Mouse (Mus musculus): ENCODE data around the gene Usp25. TPM values are rescaled to one million over a fixed set of nuclear protein-coding genes. Genes with fewer than 3 reads are reported as not detected.

The Usp25 gene
- polyA plus RNA-seq, 1 experiment from 2014 or later: 30.5 TPM

- Histone ChIP-seq H3K36me3 (ENCODE audit: control insufficient read depth, insufficient read depth, low read length) (no peaks in the 10 kb centered on the region), H3K4me1 (ENCODE audit: control insufficient read depth, insufficient read depth, low read length) (no peaks in the 10 kb centered on the region), H3K9me3 (ENCODE audit: control insufficient read depth, low read length) (no peaks in the 10 kb centered on the region), H3K4me2 (ENCODE audit: low read depth) (no peak overlapping the region), H3K27me3 (ENCODE audit: control insufficient read depth, insufficient read depth, low read length) (no peaks in the 10 kb centered on the region), H3K27ac (ENCODE audit: low read depth, low read length) (no peak overlapping the region), H3K9ac (ENCODE audit: low read length) (no peak overlapping the region), H3K4me3 (ENCODE audit: low read depth, low read length) (no peak overlapping the region)
- 57% methylated on average over 8 of the region's 8 CpGs for WGBS
- DNase-seq (ENCODE audit: low spot score): peak; percentile 67
- peak; percentile 83 for ATAC-seq (ENCODE audit: insufficient read depth, low FRiP score, low TSS enrichment)
These were observed 85.7 kb downstream of the Usp25 start for GRCm38 (mm10) chr16:77099018-77099869.

DNA sequence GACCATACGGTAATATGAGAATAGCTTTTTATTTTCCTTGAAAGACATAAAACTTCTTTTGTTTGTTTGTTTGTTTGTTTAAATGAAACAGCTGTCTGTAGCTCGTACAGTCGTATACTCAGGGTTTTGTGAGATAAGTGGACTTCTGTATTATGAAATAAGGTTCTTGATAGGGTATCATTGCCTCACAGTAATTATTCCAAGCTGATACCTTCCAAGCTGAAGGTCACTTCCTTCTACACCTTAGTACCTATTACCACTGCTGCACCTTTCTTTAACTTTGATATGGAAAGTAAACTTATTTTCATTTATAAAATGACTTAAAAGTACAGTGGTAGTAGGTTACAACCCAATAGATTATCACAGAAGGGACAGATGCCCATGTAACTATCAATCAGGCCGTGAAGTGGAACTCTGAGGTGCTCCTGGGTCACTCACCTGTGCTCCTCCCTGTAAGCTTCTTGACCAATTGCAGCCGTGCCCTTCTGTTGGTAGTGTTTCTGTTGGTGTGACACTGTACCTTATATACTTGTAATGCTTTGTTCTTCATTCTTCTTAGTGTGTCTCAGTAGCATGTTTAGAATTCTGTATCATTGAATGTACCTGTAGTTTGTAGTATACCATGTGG is 90.2 kb downstream of the Usp25 start:
- Histone ChIP-seq H3K9me3 (ENCODE audit: control insufficient read depth, low read length) (no peaks in the 10 kb centered on the region), H3K36me3 (ENCODE audit: control insufficient read depth, insufficient read depth, low read length) (no peaks in the 10 kb centered on the region), H3K4me2 (ENCODE audit: low read depth) (no peak overlapping the region), H3K4me1 (ENCODE audit: control insufficient read depth, insufficient read depth, low read length) (no peaks in the 10 kb centered on the region), H3K9ac (ENCODE audit: low read length) (no peak overlapping the region), H3K27ac (ENCODE audit: low read depth, low read length) (no peak overlapping the region), H3K4me3 (ENCODE audit: low read depth, low read length) (no peak overlapping the region), H3K27me3 (ENCODE audit: control insufficient read depth, insufficient read depth, low read length) (no peaks in the 10 kb centered on the region)
- no peak for ATAC-seq (ENCODE audit: insufficient read depth, low FRiP score, low TSS enrichment)
- 96% methylated on average over 5 of the region's 5 CpGs for WGBS
- no peak for DNase-seq (ENCODE audit: low spot score)

DNA sequence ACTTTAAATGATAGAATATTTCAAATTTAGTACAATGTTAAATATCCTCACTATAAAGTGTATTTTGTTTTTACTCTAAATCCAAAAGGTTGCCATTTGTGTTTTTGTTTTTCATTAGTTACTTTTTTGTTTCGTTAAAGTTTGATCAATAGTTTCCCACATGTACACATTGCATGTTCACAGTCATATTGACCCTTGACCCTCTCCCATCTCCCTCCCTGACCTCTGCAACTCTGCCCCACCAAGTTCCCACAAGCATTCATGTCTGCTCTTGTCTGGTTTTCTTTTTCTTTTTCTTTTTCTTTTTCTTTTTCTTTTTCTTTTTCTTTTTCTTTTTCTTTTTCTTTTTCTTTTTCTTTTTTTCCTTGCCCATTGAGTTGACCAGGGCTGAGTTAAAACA is 97.8 kb downstream of the Usp25 start:
- ATAC-seq (ENCODE audit: insufficient read depth, low FRiP score, low TSS enrichment) (no peak), DNase-seq (ENCODE audit: low spot score) (no peak)
- no peak overlapping the region for H3K4me3 ChIP-seq (ENCODE audit: low read depth, low read length)
- H3K9ac ChIP-seq (ENCODE audit: low read length): no peak overlapping the region
- H3K4me1 ChIP-seq (ENCODE audit: control insufficient read depth, insufficient read depth, low read length): no peaks in the 10 kb centered on the region
- 0 out of 2 replicates have a peak, but pooled peaks cover 5% of the 10 kb centered on the region for H3K36me3 ChIP-seq (ENCODE audit: control insufficient read depth, insufficient read depth, low read length)
- WGBS: 86% methylated on average over 1 of the region's 1 CpGs
- no peak overlapping the region for H3K4me2 ChIP-seq (ENCODE audit: low read depth)
- no peaks in the 10 kb centered on the region for H3K27me3 ChIP-seq (ENCODE audit: control insufficient read depth, insufficient read depth, low read length)
- no peaks in the 10 kb centered on the region for H3K9me3 ChIP-seq (ENCODE audit: control insufficient read depth, low read length)
- no peak overlapping the region for H3K27ac ChIP-seq (ENCODE audit: low read depth, low read length)

GRCm38 (mm10) chr16:77125908-77126307 is 112.4 kb downstream of the Usp25 start:
- H3K4me2 ChIP-seq (ENCODE audit: low read depth): no peak overlapping the region
- no peak for DNase-seq (ENCODE audit: low spot score)
- H3K27ac ChIP-seq (ENCODE audit: low read depth, low read length): no peak overlapping the region
- ATAC-seq (ENCODE audit: insufficient read depth, low FRiP score, low TSS enrichment): no peak
- H3K4me1 ChIP-seq (ENCODE audit: control insufficient read depth, insufficient read depth, low read length): no peaks in the 10 kb centered on the region
- no peaks in the 10 kb centered on the region for H3K9me3 ChIP-seq (ENCODE audit: control insufficient read depth, low read length)
- H3K36me3 ChIP-seq (ENCODE audit: control insufficient read depth, insufficient read depth, low read length): no peaks in the 10 kb centered on the region
- H3K9ac ChIP-seq (ENCODE audit: low read length): no peak overlapping the region
- H3K4me3 ChIP-seq (ENCODE audit: low read depth, low read length): no peak overlapping the region
- 62% methylated on average over 1 of the region's 1 CpGs for WGBS
- H3K27me3 ChIP-seq (ENCODE audit: control insufficient read depth, insufficient read depth, low read length): no peaks in the 10 kb centered on the region

DNA sequence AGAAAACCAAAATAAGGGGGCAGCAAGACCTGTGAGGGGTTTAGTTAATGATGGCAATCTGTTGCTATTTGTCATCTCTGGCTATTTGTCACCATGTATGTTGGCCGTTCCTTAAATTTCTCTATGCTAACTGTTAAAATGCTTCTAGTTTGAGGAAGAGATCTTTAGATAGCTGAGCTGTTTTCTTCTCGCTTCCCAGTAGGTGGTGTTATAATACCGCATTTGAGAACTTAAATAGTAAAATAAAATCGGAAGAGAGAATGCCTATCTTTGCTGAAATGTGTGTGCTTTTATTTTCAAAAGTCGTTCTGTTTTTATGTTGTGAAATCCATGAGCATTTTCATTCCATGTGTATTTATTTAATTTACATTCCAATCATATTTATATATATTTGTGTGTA is 115.2 kb downstream of the Usp25 start:
- no peak overlapping the region for H3K9ac ChIP-seq (ENCODE audit: low read length)
- no peaks in the 10 kb centered on the region for H3K27me3 ChIP-seq (ENCODE audit: control insufficient read depth, insufficient read depth, low read length)
- WGBS: 41% methylated on average over 5 of the region's 5 CpGs
- H3K9me3 ChIP-seq (ENCODE audit: control insufficient read depth, low read length): no peaks in the 10 kb centered on the region
- no peaks in the 10 kb centered on the region for H3K4me1 ChIP-seq (ENCODE audit: control insufficient read depth, insufficient read depth, low read length)
- no peaks in the 10 kb centered on the region for H3K36me3 ChIP-seq (ENCODE audit: control insufficient read depth, insufficient read depth, low read length)
- H3K4me3 ChIP-seq (ENCODE audit: low read depth, low read length): no peak overlapping the region
- ATAC-seq (ENCODE audit: insufficient read depth, low FRiP score, low TSS enrichment): no peak
- H3K4me2 ChIP-seq (ENCODE audit: low read depth): no peak overlapping the region
- peak; percentile 28 for DNase-seq (ENCODE audit: low spot score)
- no peak overlapping the region for H3K27ac ChIP-seq (ENCODE audit: low read depth, low read length)

GRCm38 (mm10) chr16:77133055-77133454 is 119.5 kb downstream of the Usp25 start:
- no peak overlapping the region for H3K4me2 ChIP-seq (ENCODE audit: low read depth)
- no peak overlapping the region for H3K27ac ChIP-seq (ENCODE audit: low read depth, low read length)
- H3K9ac ChIP-seq (ENCODE audit: low read length): no peak overlapping the region
- H3K36me3 ChIP-seq (ENCODE audit: control insufficient read depth, insufficient read depth, low read length): no peaks in the 10 kb centered on the region
- H3K4me3 ChIP-seq (ENCODE audit: low read depth, low read length): no peak overlapping the region
- ATAC-seq (ENCODE audit: insufficient read depth, low FRiP score, low TSS enrichment): no peak
- no peaks in the 10 kb centered on the region for H3K27me3 ChIP-seq (ENCODE audit: control insufficient read depth, insufficient read depth, low read length)
- no peaks in the 10 kb centered on the region for H3K4me1 ChIP-seq (ENCODE audit: control insufficient read depth, insufficient read depth, low read length)
- 85% methylated on average over 5 of the region's 5 CpGs for whole genome bisulfite sequencing
- no peak for DNase-seq (ENCODE audit: low spot score)
- no peaks in the 10 kb centered on the region; the same call in 1 of the 2 replicates for H3K9me3 ChIP-seq (ENCODE audit: control insufficient read depth, low read length)

GRCm38 (mm10) chr16:77140651-77141050 is 127.1 kb downstream of the Usp25 start:
- DNase-seq (ENCODE audit: low spot score) (no peak), ATAC-seq (ENCODE audit: insufficient read depth, low FRiP score, low TSS enrichment) (no peak)
- Histone ChIP-seq H3K4me3 (ENCODE audit: low read depth, low read length) (no peak overlapping the region), H3K4me1 (ENCODE audit: control insufficient read depth, insufficient read depth, low read length) (no peaks in the 10 kb centered on the region), H3K27ac (ENCODE audit: low read depth, low read length) (no peak overlapping the region), H3K9me3 (ENCODE audit: control insufficient read depth, low read length) (no peaks in the 10 kb centered on the region; the same call in 1 of the 2 replicates), H3K9ac (ENCODE audit: low read length) (no peak overlapping the region), H3K4me2 (ENCODE audit: low read depth) (no peak overlapping the region), H3K36me3 (ENCODE audit: control insufficient read depth, insufficient read depth, low read length) (no peaks in the 10 kb centered on the region), H3K27me3 (ENCODE audit: control insufficient read depth, insufficient read depth, low read length) (no peaks in the 10 kb centered on the region)
- 96% methylated on average over 7 of the region's 7 CpGs for WGBS

DNA sequence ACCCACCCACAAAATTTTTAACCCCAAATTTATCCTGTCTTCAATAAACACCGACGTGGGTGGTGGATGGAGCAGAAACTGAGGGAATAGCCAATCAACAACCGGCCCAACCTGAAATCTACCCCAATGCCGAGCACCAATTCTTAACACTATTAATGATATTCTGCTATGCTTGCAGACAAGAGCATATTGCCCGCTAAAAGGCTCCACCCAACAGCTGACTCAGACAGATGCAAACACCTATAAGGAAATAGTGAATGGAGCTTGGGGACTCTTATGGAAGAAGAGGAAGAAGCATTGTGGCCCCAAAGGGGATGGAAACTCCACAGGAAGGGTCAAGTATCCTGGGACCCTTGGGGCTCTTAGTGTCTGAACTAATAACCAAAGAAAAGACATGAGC is 133.3 kb downstream of the Usp25 start:
- H3K9ac ChIP-seq (ENCODE audit: low read length): no peak overlapping the region
- no peak overlapping the region for H3K27ac ChIP-seq (ENCODE audit: low read depth, low read length)
- H3K27me3 ChIP-seq (ENCODE audit: control insufficient read depth, insufficient read depth, low read length): no peaks in the 10 kb centered on the region
- no peaks in the 10 kb centered on the region for H3K9me3 ChIP-seq (ENCODE audit: control insufficient read depth, low read length)
- ATAC-seq (ENCODE audit: insufficient read depth, low FRiP score, low TSS enrichment) (no peak), DNase-seq (ENCODE audit: low spot score) (no peak)
- 91% methylated on average over 5 of the region's 5 CpGs for WGBS
- no peak overlapping the region for H3K4me2 ChIP-seq (ENCODE audit: low read depth)
- no peak overlapping the region for H3K4me3 ChIP-seq (ENCODE audit: low read depth, low read length)
- H3K36me3 ChIP-seq (ENCODE audit: control insufficient read depth, insufficient read depth, low read length): no peaks in the 10 kb centered on the region
- H3K4me1 ChIP-seq (ENCODE audit: control insufficient read depth, insufficient read depth, low read length): no peaks in the 10 kb centered on the region

GRCm38 (mm10) chr16:77150338-77150737 is 136.8 kb downstream of the Usp25 start:
- Histone ChIP-seq H3K4me3 (ENCODE audit: low read depth, low read length) (no peak overlapping the region), H3K27me3 (ENCODE audit: control insufficient read depth, insufficient read depth, low read length) (no peaks in the 10 kb centered on the region), H3K36me3 (ENCODE audit: control insufficient read depth, insufficient read depth, low read length) (no peaks in the 10 kb centered on the region), H3K9ac (ENCODE audit: low read length) (no peak overlapping the region), H3K27ac (ENCODE audit: low read depth, low read length) (no peak overlapping the region), H3K4me1 (ENCODE audit: control insufficient read depth, insufficient read depth, low read length) (no peaks in the 10 kb centered on the region), H3K9me3 (ENCODE audit: control insufficient read depth, low read length) (no peaks in the 10 kb centered on the region), H3K4me2 (ENCODE audit: low read depth) (no peak overlapping the region)
- WGBS: 71% methylated on average over 8 of the region's 8 CpGs
- DNase-seq (ENCODE audit: low spot score) (no peak), ATAC-seq (ENCODE audit: insufficient read depth, low FRiP score, low TSS enrichment) (no peak)

Data from neural tube, embryonic 11.5 days (tissue).